Mouse (Mus musculus) erythroid progenitor cell, adult 5-6 weeks (primary cell): ENCODE results near the gene Ccdc88a. TPM values are rescaled to one million over a fixed set of nuclear protein-coding genes. Genes with fewer than 3 reads are reported as not detected.

ENCODE experiments used
- ATAC-seq: replicated peaks from 2 replicates; pipeline ENCODE4 v1.8.0; 2016; ENCODE audit warnings: moderate number of reproducible peaks, mild to moderate bottlenecking, moderate TSS enrichment, inconsistent platforms; ENCODE audit not compliant: poor library complexity, low FRiP score, severe bottlenecking
- total RNA-seq, 2 experiments: library from RNA; stranded (forward) in 1 of 2; stranded (reverse) in 1 of 2; fragments of 150-400 nt in 1 of 2; fragments of 186-747, 209-891 nt in 1 of 2; gene quantifications; 2 replicates each; pipeline versions ENCODE4 v1.2.3 to v1.2.4; 2015 to 2017; ENCODE audit warnings: low replicate concordance in 2 of 2

The Ccdc88a gene
- 24.3 and 27.8 TPM in 2 replicates for total RNA-seq (2015; ENCODE audit: low replicate concordance)
- total RNA-seq (2017; ENCODE audit: low replicate concordance): 29.6 and 33.5 TPM in 2 replicates

DNA sequence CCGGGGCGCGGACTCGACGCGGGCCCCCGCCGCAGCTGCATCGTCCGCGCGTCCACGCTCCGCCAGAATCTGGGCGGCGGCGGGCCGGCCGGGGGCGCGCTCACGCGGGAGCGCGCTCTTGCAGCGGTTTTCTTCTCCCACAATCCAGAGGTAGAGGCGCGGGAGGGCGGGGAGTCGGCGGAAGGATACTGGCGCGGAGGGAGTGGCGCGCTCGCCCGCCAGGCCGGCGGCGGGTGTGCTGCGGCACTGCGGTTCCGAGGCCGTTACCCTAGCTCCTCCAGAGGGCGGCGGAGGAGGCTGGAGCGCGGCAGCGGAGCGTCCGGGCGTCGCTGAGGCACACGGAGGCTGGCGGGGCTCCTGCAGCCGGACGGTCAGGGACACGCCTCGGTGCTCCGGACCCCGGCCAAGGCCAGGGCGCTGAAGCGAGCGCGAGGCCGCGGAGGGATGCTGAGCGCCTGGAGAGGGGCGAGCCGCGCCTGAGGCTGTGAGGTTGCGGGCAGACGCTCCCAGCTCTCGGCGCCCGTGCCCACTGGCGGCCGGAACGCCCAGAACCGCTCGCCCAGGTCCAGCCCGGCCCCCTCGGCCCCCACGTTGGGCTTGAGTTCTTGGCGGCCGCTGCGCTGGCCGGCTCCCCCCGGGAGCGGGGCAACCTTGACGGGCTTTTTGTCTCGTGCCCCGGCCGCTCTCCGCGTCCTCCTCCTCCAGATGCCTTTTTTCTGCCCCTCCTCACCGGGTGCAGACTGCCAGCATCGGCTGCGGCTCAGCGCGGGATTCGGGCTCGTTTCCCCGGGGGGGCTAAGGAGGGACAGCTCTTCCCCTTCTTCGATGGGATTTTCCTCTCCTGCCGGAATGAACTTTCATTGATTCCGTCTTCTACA, at the start of gene Ccdc88a:
Ccdc88a (plus strand) TSS at position 263 of the 878 bp plus-strand sequence.
- peak; percentile 95 for ATAC-seq

DNA sequence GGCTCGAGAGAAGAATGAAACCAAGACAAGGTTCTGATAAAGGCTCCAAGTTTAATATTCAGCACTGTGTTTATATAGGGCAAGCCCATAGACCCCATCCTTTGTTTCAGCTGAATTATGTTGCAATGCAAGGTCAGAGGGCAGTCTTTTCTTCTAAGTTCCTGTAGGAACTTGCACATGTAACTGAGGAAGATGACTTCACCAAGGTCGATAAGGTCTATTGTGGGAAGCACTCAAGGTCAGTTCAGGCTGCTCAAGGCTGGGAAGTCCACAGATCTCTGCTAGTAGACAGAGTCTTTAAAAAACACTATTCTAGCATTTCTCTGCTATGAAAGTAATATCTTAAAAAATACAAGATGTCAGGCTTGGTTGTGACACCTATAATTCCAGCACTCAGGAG, 38.0 kb upstream of the Ccdc88a start:
- ATAC-seq: no peak

DNA sequence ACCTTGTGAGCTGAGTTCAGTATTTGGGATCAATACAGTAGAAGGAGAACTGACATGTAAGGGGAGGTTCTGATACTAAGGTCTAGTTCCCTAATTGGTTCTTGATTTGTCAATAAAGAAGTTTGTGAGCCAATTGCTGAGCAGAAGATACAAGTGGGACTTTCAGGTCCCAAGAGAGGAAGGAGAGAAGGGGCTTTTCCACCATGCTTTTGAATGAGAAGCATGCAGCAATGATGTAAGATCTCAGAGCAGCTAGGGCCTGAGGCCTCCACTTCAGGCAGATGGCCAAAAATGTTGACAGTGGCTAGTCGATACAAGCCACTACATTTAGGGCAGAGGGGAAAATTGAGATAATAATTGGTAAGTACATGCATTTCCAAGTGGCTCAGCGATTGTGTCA, 32.2 kb upstream of the Ccdc88a start:
- ATAC-seq: no peak

DNA sequence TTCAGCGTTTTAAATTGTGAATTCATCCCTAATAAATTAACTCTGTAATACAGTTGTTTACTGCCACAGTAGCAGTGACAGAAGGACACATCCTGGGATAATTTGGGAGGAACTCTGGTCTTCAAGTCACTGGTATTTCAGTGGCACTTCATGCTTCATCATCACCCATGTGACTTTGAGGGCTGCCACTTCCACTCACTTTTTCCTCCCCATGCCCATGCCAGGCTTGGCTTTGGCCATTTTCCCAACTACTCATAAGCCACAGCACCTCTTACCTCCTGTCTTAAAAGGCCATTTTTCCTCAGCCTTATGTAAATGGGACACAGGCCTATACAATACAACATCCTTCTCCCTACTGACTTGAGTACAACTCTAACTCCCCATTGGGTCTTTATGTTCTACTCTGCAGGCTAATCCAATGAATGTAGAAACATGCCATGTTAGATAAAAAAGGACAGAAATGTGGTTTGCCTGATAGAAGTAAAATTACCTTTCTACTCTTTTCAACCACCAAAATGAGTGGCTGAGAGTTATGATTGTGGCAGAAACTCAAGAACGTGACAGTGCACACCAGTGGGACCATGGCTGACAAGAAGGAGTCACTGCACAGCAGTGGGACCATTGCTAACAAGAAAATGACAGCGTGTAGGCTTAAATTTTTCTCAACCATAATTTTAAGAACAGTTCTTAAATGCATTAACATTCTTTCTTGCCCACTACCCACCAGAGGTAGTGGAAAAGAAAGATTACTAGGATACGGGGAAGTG, 28.4 kb upstream of the Ccdc88a start:
- no peak for ATAC-seq

- 0 out of 2 replicates have a peak, but pooled peaks have one; percentile 34 for ATAC-seq
Observed at GRCm38 (mm10) chr11:29345673-29346286, 27.7 kb upstream of the Ccdc88a start.

DNA sequence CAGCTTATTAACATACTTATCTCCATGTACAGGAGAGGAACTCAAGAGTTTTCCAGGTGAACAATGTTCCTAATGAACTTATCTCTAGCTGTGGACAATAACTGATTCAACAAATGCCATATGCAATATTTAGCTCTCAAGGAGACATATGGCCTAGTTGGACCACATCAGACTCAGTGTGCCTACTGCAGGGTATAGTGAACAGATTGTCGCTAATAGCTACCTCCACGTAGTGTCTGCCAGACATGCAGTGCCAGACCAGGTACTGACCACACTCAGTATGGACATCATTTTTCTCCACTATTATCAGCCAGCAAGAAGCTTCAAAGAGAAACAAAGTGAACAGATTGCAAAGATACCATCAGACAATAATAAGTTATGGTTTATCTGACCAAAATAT, 22.6 kb upstream of the Ccdc88a start:
- ATAC-seq: no peak

DNA sequence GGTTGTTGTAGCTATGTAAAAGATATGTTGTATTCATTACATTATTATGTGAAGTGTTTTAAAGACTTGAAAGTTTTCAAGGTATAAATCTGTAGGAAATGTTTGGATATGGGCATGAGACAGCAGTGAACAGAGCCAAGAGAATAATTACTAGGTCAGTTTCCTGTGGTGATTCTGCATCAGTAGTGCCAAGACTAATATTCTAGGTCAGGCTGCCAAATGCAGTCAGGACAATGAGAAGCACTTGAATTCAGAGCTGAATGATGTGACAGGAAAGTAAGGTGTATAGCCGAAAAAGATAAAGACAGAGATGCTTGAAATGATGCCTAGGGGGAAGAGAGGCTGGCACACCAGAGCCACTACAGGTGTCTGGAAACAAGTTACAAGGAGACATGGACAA, 21.2 kb upstream of the Ccdc88a start:
- no peak for ATAC-seq

GRCm38 (mm10) chr11:29368161-29368560, 5.3 kb upstream of the Ccdc88a start:
- no peak for ATAC-seq

DNA sequence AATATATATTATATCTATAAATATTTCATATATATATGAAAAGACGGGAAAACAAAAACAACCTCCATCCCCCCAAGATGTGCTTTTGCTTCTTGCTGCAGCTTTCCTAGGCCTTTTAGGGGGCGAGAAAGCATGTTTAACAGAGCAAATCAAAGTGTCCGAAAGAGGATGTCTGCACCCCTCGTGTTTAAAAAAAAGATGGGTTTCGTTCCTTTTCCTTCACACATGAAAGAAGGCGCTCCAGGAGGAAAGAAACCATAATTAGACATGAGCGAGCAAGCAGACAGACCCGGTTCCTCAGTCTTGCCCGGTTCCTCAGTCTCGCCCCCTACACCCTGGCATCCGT, 435 bp upstream of the Ccdc88a start:
- ATAC-seq: no peak

DNA sequence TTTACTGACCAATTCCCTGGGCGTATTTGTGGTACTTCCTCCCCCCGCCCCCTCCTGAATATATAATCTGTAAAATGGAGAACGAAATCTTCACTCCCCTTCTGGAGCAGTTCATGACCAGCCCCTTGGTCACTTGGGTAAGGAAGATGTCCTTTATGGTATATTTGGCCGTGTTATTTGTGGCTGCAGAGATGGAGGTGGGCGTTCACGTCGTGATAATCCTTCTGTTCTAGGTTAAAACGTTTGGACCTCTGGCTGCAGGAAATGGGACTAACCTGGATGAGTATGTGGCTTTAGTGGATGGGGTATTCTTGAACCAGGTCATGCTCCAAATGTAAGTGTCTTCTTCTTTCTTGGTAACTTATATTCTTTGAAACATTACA, 807 bp downstream of the Ccdc88a start:
- ATAC-seq: peak; percentile 16

- ATAC-seq: no peak
Observed at GRCm38 (mm10) chr11:29376635-29377034, 3.2 kb downstream of the Ccdc88a start.

DNA sequence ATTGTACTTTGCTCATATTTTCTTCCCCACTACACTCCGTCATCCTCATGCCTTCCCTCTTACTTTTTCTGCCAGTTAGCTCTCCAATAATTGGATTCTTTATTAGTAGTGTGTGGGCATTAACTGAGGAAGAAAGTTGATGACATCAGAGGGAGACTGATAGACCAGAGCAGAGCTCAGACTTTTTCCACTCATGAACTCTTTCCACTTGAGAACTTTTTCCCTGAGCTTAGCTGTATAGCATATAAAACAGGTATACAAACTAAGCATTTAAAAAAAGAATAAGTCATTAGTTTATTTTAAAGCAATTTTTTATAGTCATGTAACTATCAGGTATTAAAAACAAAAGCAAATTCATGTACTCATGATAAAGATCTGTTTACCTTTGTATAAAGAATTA, 5.3 kb downstream of the Ccdc88a start:
- ATAC-seq: no peak

DNA sequence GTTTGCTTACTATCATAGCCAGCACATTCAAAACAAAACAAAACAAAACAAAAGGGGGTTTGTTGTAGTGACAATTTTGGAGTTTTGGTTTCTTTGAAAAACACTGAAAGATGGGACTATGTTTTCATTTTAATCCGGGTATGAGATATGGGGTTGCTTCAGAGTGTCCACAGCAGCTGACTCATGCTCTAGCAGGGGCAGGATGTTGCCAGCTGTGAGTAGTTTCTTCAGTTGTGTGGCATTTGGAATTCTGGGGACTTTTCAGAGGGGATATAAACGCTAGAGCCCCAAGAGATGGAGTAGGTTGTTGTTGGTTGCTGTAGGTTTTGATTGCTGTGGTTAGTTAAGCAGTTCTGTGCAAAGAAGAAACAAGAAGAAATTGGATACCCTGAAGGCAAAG, 10.0 kb downstream of the Ccdc88a start:
- no peak for ATAC-seq

GRCm38 (mm10) chr11:29384001-29384400, 10.5 kb downstream of the Ccdc88a start:
- no peak for ATAC-seq

GRCm38 (mm10) chr11:29384617-29385016, 11.2 kb downstream of the Ccdc88a start:
- no peak for ATAC-seq

DNA sequence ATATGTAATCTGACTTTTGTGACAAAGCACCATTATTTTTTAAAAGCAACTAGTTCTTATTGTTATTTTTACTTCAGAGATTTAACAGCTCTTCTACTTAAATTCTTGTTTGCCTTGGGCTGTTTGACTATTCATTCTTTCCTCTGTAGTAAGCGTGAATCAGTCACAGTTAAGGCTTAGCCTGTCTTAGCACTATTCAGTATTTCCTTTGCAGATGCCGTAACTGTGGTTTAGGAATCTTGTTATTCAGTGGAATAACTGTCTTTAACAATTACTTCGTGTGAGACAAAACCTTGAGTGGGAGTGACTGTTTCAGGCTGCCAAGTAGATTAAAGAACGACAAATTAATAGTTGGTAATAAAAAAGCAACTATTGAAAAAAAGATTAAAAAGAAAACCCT, 16.5 kb downstream of the Ccdc88a start:
- no peak for ATAC-seq

DNA sequence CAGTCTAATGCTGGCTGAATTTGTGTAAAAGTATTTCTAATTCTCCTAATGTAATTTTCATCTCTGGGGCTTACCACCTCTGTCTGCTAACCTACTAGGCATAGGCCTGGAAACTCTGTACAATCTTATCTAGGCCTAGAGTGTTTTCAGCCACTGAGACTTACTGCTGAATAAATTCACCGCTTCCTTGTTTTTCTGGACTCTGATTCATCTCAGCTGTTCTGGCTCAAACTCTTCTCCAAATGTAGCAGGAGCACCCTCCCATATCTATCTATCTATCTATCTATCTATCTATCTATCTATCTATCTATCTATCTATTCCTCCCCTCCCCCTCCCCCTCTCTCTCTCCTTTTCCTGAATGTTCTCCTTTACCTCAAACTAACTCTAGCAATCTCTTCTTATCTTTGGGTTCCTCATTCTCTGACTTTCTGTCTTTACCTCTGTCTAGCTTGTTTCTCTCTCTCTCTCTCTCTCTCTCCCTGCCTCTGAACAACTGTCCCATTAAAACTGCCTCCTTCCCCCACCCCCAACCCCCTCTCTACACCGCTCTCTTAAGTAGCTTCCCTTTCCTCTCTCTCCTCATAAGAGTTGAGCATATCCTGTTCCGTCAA, 21.8 kb downstream of the Ccdc88a start:
- ATAC-seq: no peak

DNA sequence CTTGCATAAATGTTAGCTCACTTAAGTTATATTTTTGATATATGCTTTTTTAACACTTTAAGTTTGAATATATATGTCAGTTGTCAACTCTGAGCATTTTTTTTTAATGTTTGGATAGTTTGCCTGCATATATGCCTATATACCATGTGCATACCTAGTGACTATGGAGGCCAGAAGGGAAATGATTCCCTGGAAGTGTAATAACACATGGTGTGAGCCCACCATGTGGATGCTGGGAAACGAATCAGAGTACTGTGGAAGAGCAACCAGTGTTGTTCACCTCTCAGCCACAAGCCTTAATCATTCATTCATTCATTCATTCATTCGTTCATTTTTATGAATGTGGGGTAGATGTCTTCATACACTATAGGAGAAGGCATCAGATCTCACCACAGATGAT, 26.9 kb downstream of the Ccdc88a start:
- ATAC-seq: no peak

GRCm38 (mm10) chr11:29406292-29406691, 32.8 kb downstream of the Ccdc88a start:
- no peak for ATAC-seq

DNA sequence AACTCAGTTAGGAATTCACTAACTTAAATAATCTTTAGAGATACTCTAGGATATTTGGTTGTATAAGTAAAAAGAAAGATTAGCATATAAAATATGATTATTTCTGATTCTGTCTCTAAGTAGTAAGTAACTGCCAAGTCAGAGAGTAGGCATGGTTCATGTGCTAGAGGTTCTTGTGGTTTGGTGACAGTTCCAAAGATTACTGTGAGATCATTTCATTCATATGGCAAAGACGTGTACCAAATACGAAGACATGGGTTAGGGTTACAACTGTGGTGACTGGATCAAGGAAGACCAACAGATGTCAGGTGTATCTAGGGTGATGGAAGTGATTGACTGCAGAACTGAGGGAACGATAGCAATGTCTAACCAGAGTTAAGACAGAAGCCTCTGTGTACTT, 50.0 kb downstream of the Ccdc88a start:
- no peak for ATAC-seq
